Mouse (Mus musculus): ENCODE measurements around the gene Lyrm9. TPM values are rescaled to one million over a fixed set of nuclear protein-coding genes. Genes with fewer than 3 reads are reported as not detected.

Lyrm9 gene
- total RNA-seq (2015), result 1.4 and 6.4 TPM in 2 replicates
- total RNA-seq (2017), result 29.1 and 31.6 TPM in 2 replicates

GRCm38 (mm10) chr11:78826442-78827013 is at the start of gene Lyrm9:
TSS of gene Lyrm9 (plus strand) at chr11:78826584.
- peak; percentile 94 for ATAC-seq (ENCODE audit: poor library complexity, severe bottlenecking)

DNA sequence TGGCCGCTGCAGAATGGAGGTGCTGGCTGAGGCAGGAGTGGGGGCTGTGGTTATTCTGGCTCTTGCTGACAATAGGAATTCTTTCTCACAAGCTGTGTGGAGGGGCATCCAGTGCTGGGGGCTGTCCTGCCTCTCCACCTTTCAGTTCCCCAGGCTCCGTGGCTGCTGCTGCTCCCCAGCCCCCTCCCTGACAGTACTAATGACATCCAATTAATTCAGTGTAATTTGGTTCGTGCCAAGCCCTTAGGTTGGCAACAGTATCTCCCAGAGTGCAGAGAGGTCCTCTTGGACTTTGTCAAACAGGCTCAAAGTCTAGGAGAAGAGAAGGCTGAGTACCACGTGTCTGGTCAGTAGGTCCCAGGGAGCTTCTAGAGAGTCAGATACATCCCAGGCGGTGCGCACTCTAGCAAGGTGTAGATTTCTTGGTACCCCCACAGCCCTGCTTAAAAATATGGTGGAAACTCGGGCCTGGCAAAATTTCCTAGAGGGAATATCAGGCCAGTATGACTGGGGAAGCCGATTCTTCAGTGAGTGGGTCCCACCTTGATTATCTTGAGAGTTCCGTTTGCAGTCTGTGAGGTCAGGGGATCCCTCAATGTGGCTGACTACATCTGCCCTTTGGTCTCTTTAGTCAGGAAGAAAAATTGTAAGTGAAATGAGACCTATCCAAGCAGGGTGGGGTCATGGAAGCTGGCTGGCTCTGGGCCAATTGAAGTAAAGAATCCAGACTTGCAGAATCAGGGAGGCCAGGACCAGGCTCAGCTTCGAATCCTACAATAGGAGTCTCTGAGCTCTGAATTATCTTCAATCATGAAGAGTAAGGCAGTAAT is 48.3 kb upstream of the Lyrm9 start:
- no peak for ATAC-seq (ENCODE audit: poor library complexity, severe bottlenecking)

GRCm38 (mm10) chr11:78780002-78780401 is 46.4 kb upstream of the Lyrm9 start:
- ATAC-seq (ENCODE audit: poor library complexity, severe bottlenecking), result no peak

DNA sequence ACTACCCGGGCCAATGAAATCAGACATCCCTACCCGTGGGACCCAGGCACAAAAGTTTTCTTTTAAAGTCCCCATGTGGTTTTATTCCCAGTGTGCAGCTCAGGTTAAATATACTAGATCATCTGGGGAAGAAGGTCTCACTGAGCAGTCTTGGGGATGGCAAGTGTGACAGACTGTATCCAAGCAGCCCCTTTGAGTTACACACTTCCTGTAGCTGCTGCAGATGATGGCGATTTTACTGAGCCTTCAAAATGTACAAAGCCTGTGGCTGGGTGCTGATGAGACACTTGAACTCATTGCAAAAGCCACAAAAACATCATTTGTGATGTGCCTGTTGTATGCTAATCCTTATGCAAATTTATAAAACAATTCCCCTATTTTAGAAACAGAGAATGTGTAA is 45.8 kb upstream of the Lyrm9 start:
- no peak for ATAC-seq (ENCODE audit: poor library complexity, severe bottlenecking)

GRCm38 (mm10) chr11:78782326-78782725 is 44.1 kb upstream of the Lyrm9 start:
- no peak for ATAC-seq (ENCODE audit: poor library complexity, severe bottlenecking)

DNA sequence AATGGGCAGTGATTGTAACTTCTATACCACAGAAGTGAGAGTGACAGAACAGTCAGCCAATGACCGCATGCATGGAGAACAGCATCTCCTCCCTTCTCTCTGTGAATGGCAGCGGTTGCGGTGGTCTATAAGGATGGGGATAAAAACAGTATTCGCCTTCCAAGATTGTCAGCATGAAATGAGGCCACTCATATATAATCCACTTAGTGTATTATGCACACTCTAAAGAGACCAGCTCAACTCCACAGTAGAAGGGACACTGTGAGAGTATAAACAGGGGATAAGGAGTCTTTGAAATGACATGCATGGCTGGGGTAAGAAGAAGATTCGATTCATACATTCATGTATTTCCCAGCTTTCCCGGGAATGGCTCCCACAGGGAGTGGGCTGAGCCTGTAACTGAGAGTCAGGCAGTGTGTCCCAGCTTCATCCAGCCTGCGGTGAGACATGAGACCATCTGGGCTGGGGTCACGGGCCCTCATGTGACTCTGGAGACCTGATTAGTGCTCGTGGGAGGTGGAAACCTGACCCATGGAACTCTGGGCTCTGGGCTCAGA is 43.5 kb upstream of the Lyrm9 start:
- ATAC-seq (ENCODE audit: poor library complexity, severe bottlenecking), result no peak

GRCm38 (mm10) chr11:78786013-78786431 is 40.4 kb upstream of the Lyrm9 start:
- ATAC-seq (ENCODE audit: poor library complexity, severe bottlenecking), result no peak

GRCm38 (mm10) chr11:78789370-78790060 is 36.9 kb upstream of the Lyrm9 start:
- ATAC-seq (ENCODE audit: poor library complexity, severe bottlenecking), result no peak

DNA sequence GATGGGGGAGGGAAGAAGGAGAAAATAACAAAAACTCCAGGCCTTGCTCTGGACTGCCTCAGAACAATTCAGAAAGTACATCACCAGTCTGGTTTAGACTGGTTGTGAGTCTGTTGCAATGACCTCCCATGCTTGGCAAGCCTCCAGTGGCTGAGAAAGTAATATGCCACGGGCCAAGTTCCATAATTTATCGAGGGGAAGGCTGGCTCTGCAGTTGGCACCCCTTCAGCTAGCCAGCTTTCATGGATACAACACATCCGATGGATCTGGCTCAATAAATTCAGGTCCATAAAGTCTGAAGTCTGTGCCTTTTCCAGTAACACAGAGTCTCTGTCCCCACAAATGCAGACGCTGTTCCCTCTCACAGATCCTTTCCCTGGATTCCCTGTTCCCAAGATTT is 34.8 kb upstream of the Lyrm9 start:
- ATAC-seq (ENCODE audit: poor library complexity, severe bottlenecking), result peak; percentile 70

- ATAC-seq (ENCODE audit: poor library complexity, severe bottlenecking), result no peak
Observed at GRCm38 (mm10) chr11:78792055-78792454, 34.3 kb upstream of the Lyrm9 start.

GRCm38 (mm10) chr11:78792465-78792864 is 33.9 kb upstream of the Lyrm9 start:
- peak; percentile 87 for ATAC-seq (ENCODE audit: poor library complexity, severe bottlenecking)

GRCm38 (mm10) chr11:78793116-78793515 is 33.3 kb upstream of the Lyrm9 start:
- ATAC-seq (ENCODE audit: poor library complexity, severe bottlenecking), result peak; percentile 44; the same call in 1 of the 2 replicates

GRCm38 (mm10) chr11:78796072-78796729 is 30.2 kb upstream of the Lyrm9 start:
- no peak for ATAC-seq (ENCODE audit: poor library complexity, severe bottlenecking)

GRCm38 (mm10) chr11:78801094-78801493 is 25.3 kb upstream of the Lyrm9 start:
- ATAC-seq (ENCODE audit: poor library complexity, severe bottlenecking), result no peak

DNA sequence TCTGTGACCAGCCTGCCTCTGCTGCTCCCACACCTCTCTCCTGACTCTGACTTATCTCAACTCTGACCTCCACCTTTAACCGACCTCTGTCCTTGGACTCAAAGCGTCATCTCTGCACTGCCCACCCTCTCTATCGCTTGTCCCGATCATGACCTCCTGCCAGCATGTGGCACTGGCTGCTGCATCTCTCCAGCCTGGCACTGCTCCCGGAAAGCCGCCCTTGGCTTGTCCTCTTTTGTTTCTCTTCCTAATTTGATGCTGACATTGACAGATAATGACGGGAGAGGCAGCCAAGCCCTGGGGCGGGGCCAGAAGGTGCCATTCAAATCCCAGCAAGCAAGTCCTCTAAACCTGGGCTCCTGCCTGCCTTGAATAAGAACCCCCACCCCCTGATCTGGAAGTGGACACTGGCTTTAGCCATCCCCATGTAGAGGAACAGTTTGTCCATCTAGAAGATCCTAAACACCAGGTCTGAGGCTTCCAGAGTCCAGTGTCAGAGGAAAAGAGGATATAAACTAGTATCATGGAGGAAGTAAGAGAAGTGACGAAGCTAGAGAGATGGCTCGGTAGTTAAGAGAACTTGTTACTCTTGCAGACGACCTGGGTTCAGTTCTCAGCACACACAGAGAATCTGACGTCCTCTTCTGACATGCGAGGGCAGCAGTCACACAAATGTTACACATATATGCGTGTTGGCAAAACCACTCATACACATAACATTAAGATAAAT is 22.6 kb upstream of the Lyrm9 start:
- peak; percentile 66 for ATAC-seq (ENCODE audit: poor library complexity, severe bottlenecking)

- ATAC-seq (ENCODE audit: poor library complexity, severe bottlenecking), result no peak
Observed at GRCm38 (mm10) chr11:78804551-78804950, 21.8 kb upstream of the Lyrm9 start.

DNA sequence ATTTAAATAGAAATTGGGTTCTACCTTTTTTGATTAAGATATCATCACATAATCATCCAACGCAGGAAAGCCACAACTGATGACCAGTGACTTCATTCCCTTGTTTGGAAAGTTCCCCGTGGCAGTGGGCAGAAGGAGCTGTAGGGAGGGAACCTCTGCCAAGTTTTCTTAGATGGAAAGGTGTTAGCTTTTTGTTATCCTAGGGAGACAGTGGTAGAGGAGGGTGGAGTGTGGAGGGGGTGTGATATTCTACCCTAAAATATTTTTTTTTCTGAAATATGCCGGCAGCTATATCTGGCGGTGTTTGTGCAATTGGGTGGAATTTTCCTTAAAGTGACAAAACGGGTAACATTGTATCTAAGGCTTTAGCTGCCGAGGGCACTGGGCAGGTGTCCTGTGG is 21.2 kb upstream of the Lyrm9 start:
- ATAC-seq (ENCODE audit: poor library complexity, severe bottlenecking), result no peak

DNA sequence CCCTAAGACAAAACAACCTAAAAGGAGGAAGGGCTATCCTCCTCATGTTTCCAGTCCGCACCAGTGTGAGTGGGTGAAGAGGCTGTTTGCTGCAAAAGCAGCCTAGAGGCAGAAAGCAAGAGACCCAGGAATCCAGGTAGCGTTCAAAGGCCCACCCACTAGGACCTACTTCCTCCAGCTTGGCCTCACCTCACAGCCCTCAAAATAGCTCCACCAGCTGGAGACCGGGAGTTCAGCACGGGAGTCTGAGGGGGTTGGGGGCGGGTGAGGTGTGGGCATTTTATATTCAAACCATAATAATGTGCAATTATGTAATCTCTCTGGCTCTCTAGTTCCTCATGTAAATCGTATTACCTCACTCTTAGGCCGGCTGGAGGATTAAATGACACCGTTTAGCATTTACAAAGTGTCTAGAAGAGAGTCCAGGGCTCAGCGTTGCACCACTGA is 20.7 kb upstream of the Lyrm9 start:
- peak; percentile 32 for ATAC-seq (ENCODE audit: poor library complexity, severe bottlenecking)

- ATAC-seq (ENCODE audit: poor library complexity, severe bottlenecking), result peak; percentile 67
Observed at GRCm38 (mm10) chr11:78807341-78808108, 18.9 kb upstream of the Lyrm9 start.

Data from megakaryocyte, adult 5-6 weeks (primary cell).